Mouse (Mus musculus) midbrain, embryonic 10.5 days (tissue): ENCODE measurements around the gene Cuedc1. TPM values are rescaled to one million over a fixed set of nuclear protein-coding genes. Genes with fewer than 3 reads are reported as not detected.
A peak's percentile ranks its signal among the peaks of the same experiment; 100 is the strongest.

Source experiments
- DNase-seq: peaks from one replicate; pipeline ENCODE4 v3.0.0-alpha.2; 2017; ENCODE audit warnings: low spot score
- H3K27ac ChIP-seq: fragments of 300-500 bp; sonication (generic); replicated peaks from 2 replicates; pipeline ENCODE4 v1.5.1; 2016; ENCODE audit warnings: mild to moderate bottlenecking
- H3K27me3 ChIP-seq: fragments of 300-500 bp; sonication (generic); 2 replicates; pipeline ENCODE4 v1.6.1; 2016; ENCODE audit warnings: low read depth, mild to moderate bottlenecking; ENCODE audit not compliant: poor library complexity, severe bottlenecking
- H3K36me3 ChIP-seq: fragments of 300-500 bp; sonication (generic); 2 replicates; pipeline ENCODE4 v1.6.1; 2016; ENCODE audit warnings: mild to moderate bottlenecking, moderate library complexity
- H3K4me1 ChIP-seq: fragments of 300-500 bp; sonication (generic); 2 replicates; pipeline ENCODE4 v1.6.1; 2016
- H3K4me3 ChIP-seq: fragments of 300-500 bp; sonication (generic); 2 replicates; pipeline ENCODE4 v1.5.1; 2016; ENCODE audit warnings: mild to moderate bottlenecking, moderate library complexity
- H3K9me3 ChIP-seq: fragments of 300-500 bp; sonication (generic); replicated peaks from 2 replicates; pipeline ENCODE4 v1.6.1; 2016; ENCODE audit warnings: mild to moderate bottlenecking
- WGBS: fragments of 180-500 bp; shearing (Covaris S2); methylation state at CpG from one replicate; pipeline ENCODE4 v1.1.7; 2016; 5-methylcytosine and 5-hydroxymethylcytosine counted together
- polyA plus RNA-seq: library from polyadenylated mRNA; unstranded; fragments of >200 nt; fragmentation: Nextera tagmentation; extraction: Ambion mirVana; gene quantifications from 2 replicates; pipeline ENCODE4 v1.2.1, GENCODE M21; 2016

The Cuedc1 gene
- polyA plus RNA-seq, 1 experiment from 2014 or later, result 27.2 TPM

DNA sequence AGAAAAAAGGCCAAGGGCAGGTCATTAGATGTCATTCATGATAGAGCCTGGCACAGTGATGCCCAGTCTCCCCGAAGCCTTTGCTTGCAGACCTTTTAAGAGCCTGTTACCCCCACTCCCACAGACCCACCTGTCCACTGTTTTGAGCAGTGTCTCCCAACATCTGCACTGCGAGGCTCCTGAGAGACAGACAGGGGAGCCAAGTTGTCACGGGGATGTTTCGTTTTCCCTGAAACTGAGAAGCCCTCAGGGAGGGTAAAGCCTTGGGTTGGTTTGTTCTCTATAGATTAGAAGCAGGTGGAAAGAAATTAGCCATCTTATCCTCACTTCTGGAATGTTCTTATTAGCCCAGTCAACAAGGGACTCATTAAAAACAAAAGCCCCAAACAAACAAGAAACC lies 136.9 kb downstream of the Cuedc1 start:
- Histone ChIP-seq H3K27ac (peak overlapping the region; percentile 93), H3K4me1 (peaks cover 80% of the 10 kb centered on the region)

DNA sequence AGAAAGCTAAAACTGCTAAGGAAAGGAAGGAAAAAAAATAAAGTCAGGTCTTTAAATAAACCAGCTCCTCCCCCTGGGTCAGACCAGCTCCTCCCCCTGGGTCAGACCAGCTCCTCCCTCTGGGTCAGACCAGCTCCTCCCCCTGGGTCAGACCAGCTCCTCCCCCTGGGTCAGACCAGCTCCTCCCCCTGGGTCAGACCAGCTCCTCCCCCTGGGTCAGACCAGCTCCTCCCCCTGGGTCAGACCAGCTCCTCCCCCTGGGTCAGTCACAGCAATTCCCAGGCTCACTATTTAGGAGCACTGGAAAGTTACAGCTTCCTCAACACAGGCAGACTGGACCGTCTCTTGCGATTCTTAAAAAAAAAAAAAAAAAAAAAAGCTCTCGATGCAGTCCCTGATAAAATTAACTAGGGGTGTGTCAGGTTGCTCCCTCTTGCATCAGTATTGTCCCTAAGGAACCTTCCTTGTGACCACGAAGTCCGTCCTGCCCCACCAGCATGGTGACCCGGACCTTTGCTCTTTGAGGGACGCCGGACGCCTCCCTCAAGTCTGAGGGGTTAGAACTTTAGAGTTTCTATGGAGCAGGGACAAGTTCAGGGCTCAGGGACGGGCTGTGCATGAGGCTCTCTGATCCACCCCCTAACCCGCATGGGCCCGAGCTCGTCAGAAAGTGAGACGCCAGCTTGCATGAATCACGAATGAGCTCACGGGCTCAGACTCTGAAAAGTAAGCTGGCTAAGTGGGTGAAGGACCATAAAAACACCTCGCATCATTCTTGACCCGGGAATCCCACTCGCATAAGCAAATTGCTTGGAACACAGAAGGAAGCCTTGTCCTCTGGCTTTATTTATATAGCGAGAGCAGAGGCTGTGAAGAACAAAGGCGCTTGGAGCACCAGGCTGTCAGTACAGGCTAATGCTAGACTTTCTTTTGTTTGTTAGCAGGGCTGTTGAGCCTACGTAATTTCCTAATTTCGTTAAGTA lies 137.7 kb downstream of the Cuedc1 start:
- H3K36me3 ChIP-seq, result no peaks in the 10 kb centered on the region
- H3K27me3 ChIP-seq, result peaks cover 13% of the 10 kb centered on the region; the same call in 1 of the 2 replicates
- peak overlapping the region; percentile 93 for H3K27ac ChIP-seq
- H3K9me3 ChIP-seq, result no peaks in the 10 kb centered on the region
- H3K4me3 ChIP-seq, result peak overlapping the region; percentile 34
- H3K4me1 ChIP-seq, result peaks cover 87% of the 10 kb centered on the region
- DNase-seq, result peak; percentile 72
- WGBS, result 5% methylated on average over 23 of the region's 23 CpGs

More for the DNA sequence above, 136.9 kb downstream of the Cuedc1 start:
- Histone ChIP-seq H3K36me3 (no peaks in the 10 kb centered on the region), H3K9me3 (no peaks in the 10 kb centered on the region), H3K27me3 (peaks cover 13% of the 10 kb centered on the region; the same call in 1 of the 2 replicates), H3K4me3 (no peak overlapping the region)
- 49% methylated on average over 4 of the region's 4 CpGs for WGBS
- no peak for DNase-seq

DNA sequence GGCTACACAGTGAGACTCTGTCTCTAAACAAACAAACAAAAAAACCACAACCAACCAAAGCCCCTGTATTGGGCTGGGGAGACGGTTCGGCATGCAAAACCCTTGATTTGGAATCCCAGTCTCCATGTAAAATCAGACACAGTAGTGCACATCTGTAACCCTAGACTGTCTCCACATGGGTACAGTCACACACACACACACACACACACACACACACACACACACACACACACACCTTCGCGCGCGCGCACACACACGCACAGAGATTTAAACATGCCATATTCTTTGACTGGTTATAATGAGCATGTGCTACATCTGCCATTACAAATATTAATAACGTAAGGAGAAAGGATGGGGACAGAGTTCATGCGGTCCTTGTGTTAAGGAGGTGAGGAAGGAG lies 142.4 kb downstream of the Cuedc1 start:
- WGBS, result 56% methylated on average over 10 of the region's 10 CpGs
- Histone ChIP-seq H3K36me3 (no peaks in the 10 kb centered on the region), H3K4me1 (peaks cover 81% of the 10 kb centered on the region), H3K9me3 (no peaks in the 10 kb centered on the region; the same call in 1 of the 2 replicates), H3K4me3 (peak overlapping the region; percentile 12; the same call in 1 of the 2 replicates), H3K27me3 (no peaks in the 10 kb centered on the region), H3K27ac (peak overlapping the region; percentile 93)
- no peak for DNase-seq

DNA sequence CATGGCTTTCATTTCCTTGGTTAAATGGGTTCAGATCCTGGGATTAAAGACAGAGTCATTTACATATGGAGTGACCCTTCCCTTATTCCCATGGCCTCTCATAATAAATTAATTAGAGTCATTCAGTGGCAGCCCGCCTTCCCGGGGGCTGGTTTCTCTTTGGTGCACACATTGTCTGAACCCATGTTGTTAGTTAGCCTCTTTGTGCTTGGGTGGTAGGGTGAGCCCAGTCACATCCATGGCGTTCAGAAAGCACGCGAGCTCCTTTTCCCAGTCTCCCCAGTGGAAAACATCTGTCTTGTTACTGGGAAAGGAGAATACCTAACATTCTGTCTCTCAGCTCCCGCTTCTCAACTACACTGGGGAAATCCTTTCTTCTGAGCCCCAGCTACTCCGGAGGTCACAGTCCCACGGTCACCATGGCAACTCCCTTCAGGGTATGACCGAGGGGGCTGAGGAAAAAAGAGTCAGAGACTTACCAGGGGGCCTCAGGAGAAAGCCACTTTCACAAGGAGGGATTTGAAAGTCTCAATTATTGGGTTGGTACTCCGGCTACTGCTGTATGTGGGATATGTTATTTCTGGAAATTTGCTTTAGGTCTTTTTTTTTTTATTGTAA lies 143.0 kb downstream of the Cuedc1 start:
- Histone ChIP-seq H3K27ac (peak overlapping the region; percentile 93), H3K27me3 (no peaks in the 10 kb centered on the region), H3K4me3 (peak overlapping the region; percentile 12; the same call in 1 of the 2 replicates), H3K36me3 (no peaks in the 10 kb centered on the region), H3K9me3 (no peaks in the 10 kb centered on the region; the same call in 1 of the 2 replicates), H3K4me1 (peaks cover 75% of the 10 kb centered on the region)
- WGBS, result 3% methylated on average over 10 of the region's 10 CpGs
- DNase-seq, result peak; percentile 93

DNA sequence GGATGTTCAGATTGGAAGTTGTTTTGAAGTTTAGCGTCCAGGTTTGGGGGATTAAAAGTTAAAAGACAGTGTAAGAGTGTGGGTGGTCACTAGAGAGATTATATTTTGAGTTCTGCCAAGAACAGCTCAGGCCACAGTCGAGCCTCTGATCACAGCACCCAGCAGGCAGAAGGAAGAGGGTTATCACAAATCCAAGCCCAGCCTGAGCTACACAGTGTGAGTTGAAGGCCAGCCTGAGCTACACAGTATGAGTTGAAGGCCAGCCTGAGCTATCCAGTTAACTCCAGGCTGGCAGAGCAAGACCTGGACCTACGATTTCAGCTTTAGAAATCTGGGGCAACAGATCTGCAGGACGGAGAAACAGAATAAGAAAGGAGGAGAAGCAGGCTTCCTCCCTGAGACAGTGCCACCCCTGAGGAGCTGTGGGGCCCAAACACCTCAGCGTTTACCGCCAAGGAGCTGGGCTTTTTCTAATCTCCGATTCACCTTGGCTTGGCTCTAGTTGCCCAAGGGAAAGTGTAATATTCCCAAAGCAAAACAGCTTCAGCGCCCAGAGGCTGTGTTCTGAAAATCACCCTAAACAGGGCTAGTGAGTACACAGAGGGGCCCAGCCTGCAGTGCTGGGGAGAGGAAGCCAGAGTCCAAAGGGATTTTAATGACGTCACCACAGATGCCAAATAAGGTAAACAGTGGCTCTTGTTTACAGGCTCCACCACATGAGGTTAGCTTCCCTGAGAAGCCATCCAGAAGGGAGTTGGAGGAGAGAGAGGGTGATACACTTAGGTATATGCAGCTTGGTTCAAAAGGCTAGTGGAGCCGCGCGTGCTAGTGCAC lies 143.8 kb downstream of the Cuedc1 start:
- 28% methylated on average over 12 of the region's 12 CpGs for WGBS
- peaks cover 67% of the 10 kb centered on the region for H3K4me1 ChIP-seq
- no peaks in the 10 kb centered on the region for H3K27me3 ChIP-seq
- peak overlapping the region; percentile 93 for H3K27ac ChIP-seq
- no peaks in the 10 kb centered on the region for H3K36me3 ChIP-seq
- H3K9me3 ChIP-seq, result no peaks in the 10 kb centered on the region; the same call in 1 of the 2 replicates
- H3K4me3 ChIP-seq, result peak overlapping the region; percentile 10; the same call in 1 of the 2 replicates
- DNase-seq, result peak; percentile 39

Other genes starting within 250 kb of the Cuedc1 start
- 18.1 and 18.8 TPM in 2 replicates for gene Mks1, start 244.8 kb upstream of the Cuedc1 start, polyA plus RNA-seq
- not detected in 2 replicates for gene Epx, start 222.5 kb upstream of the Cuedc1 start, polyA plus RNA-seq
- not detected in 2 replicates for gene Olfr462, start 205.8 kb upstream of the Cuedc1 start, polyA plus RNA-seq
- not detected in 2 replicates for gene Olfr463, start 200.7 kb upstream of the Cuedc1 start, polyA plus RNA-seq
- gene Olfr464, start 177.1 kb upstream of the Cuedc1 start, polyA plus RNA-seq, result not detected in 2 replicates
- gene Dynll2, start 110.5 kb upstream of the Cuedc1 start, polyA plus RNA-seq, result 28.1 and 29.1 TPM in 2 replicates
- 413 and 417 TPM in 2 replicates for gene Srsf1, start 50.7 kb upstream of the Cuedc1 start, polyA plus RNA-seq
- gene Vezf1, start 29.8 kb upstream of the Cuedc1 start, polyA plus RNA-seq, result 70.5 and 73.9 TPM in 2 replicates
- gene Mrps23, start 106.3 kb downstream of the Cuedc1 start, polyA plus RNA-seq, result 70.6 and 78.8 TPM in 2 replicates
- gene Ccdc182, start 196.0 kb downstream of the Cuedc1 start, polyA plus RNA-seq, result 4.7 and 6.0 TPM in 2 replicates